Mouse (Mus musculus): ENCODE data around the gene Wfs1. TPM values are rescaled to one million over a fixed set of nuclear protein-coding genes. Genes with fewer than 3 reads are reported as not detected.
"Not testable (repeated sequence)": the region's sequence is repeated elsewhere in the genome, so short reads cannot be mapped to it uniquely, and the experiment has no call there.

Wfs1 gene
- total RNA-seq, 2 experiments from 2014 or later: 61.1 to 73.3 TPM

GRCm38 (mm10) chr5:36988124-36988780 is 753 bp downstream of the Wfs1 start:
- DNase-seq: no peak

GRCm38 (mm10) chr5:36986617-36987016 is 2.4 kb downstream of the Wfs1 start:
- no peak for DNase-seq

DNA sequence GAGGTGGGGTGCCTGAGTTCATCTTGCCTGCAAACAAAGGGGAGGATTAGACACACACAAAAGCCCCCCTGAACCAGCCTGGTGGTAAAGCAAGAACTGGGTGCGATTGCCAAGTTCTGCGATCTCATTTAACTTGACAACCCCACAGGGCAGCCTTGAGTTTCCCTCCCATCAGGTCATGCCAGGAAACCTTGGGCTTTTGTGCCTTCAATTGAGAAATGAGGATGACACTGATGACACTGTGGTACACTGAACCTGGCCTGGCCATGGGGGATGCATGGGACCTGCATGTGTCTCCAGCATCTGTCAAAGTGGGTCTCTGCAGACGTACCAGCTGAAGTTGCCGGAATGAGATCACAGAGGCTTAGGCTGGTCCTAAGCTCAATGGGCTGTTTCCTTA is 6.7 kb downstream of the Wfs1 start:
- no peak for DNase-seq

DNA sequence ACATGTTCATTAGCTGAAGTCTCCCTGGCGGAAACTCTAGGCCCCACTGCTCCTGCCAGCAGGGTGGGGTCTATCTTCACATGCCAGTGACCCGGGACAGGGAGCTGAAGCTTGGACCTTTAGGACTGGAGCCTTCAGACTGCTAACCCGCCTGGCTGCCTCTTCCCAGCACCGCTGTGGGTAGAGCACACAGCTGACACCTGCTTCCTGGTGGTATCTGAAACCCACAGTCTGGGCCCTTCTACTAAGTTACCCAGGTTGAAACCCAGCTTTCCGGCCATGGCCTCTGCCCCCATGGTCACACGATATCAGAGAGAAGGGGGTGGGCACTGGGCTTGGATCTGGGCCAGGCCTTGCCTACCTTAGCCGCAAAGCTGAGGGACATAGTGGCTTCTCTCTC is 9.4 kb downstream of the Wfs1 start:
- DNase-seq: no peak

GRCm38 (mm10) chr5:36979001-36979400 is 10.0 kb downstream of the Wfs1 start:
- DNase-seq: no peak

- no peak for DNase-seq
These were observed 11.2 kb downstream of the Wfs1 start for GRCm38 (mm10) chr5:36977809-36978208.

DNA sequence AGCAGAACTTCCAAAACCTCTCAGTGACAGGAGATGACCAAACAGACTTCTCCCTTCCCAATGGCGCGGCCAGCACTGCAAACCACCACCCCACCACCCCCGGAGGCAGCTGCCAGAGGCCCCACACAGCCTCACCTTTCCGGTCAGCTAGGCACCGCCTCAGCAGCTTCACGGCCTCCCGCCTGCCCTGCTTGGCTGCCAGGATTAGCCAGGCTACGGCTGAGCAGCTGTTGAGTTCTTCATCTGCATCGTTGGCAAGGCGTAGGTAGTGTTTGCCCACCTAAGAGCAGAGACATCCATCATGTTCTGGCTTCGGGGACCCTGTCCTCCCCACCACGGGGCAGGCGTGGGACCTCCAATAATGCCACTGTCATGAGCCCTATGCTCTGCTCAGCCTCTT is 13.7 kb downstream of the Wfs1 start:
- DNase-seq: no peak

- no peak for DNase-seq
These were observed 17.4 kb downstream of the Wfs1 start for GRCm38 (mm10) chr5:36971587-36971986.

- DNase-seq: no peak
These were observed 28.5 kb downstream of the Wfs1 start for GRCm38 (mm10) chr5:36960501-36960900.

GRCm38 (mm10) chr5:36958837-36959236 is 30.2 kb downstream of the Wfs1 start:
- no peak for DNase-seq

- no peak for DNase-seq
These were observed 33.6 kb downstream of the Wfs1 start for GRCm38 (mm10) chr5:36955366-36955765.

DNA sequence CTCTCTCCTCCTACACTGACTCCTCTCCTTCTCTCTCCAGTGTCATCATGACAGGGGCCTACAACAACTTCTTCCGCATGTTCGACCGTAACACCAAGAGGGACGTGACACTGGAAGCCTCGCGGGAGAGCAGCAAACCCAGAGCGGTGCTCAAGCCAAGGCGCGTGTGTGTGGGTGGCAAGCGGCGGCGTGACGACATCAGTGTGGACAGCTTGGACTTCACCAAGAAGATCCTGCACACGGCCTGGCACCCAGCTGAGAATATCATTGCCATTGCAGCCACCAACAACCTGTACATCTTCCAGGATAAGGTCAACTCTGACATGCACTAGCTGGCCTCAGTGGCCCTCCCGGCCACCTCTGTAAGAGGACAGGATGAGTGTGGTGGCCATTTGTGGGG is 36.7 kb downstream of the Wfs1 start:
- DNase-seq: no peak

DNA sequence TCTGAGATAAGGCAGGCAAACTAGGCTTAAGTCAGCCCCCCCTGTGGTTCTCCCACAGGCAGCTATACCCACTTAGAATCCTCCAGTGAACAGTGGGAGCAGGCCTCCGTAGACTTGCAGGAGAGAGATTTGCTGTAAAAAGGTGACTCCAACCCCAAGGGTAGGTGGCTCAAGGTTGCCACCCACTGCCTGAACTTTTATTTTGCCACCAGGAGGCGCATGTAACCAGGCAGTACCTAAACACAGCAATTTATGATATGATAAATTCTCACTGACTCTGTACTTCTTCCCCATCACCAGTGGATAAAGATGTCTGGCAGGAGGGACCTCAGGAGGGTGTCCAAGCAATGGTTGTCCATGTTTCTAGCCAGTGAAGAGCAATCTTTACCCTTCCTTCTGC is 38.1 kb downstream of the Wfs1 start:
- DNase-seq: no peak

DNA sequence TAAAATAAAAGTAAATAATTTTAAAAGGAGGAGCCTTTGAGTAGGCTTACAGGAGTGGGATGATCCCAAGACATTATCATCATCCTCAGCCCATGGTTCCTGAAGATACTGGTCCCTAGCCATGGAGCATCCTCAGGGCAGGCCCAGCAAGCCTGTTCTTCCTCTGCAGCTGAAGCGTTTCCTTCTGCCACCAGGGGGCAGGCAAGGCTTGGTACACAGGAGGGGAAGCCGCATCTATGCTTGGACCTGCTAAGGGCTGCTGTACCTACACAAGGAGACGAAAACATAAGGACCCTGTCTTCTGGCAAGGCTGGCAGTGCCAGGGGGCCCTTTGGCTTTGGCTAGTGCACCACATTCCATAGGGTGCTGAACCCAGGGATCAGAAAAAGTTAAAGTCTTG is 40.2 kb downstream of the Wfs1 start:
- no peak for DNase-seq

- DNase-seq: no peak
These were observed 42.6 kb downstream of the Wfs1 start for GRCm38 (mm10) chr5:36946445-36946844.

- DNase-seq: no peak
These were observed 43.3 kb downstream of the Wfs1 start for GRCm38 (mm10) chr5:36945713-36946112.

DNA sequence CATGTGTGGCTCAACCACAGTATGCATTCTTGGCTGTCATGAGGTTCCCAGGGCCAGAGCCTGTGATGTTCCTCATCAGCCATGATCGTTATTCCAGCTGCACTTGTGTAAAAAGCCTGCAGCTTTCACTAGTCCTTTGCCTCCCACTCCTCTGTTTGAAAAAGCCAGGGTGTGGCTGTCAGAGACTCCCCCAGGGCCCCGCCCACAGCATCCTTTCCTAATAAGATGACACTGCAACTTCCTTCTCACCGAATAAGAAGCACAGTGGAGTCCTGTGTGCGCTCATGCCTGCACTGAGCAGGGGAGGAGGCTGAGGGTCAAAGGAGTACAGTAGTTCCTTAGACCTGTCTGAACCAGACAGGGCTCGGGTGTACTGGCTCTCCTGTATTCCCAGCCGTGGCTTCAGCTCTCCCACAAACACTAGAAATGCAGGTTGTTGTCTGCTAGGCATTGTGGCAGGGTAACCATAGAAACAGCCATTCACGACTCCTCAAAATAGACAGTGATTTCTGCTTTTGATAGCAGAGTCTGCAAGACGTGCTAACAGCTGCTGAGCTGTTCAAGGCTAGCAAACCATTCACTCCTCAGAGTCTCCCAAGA is 43.8 kb downstream of the Wfs1 start:
- no peak for DNase-seq

GRCm38 (mm10) chr5:36944552-36944951 is 44.5 kb downstream of the Wfs1 start:
- DNase-seq: no peak

DNA sequence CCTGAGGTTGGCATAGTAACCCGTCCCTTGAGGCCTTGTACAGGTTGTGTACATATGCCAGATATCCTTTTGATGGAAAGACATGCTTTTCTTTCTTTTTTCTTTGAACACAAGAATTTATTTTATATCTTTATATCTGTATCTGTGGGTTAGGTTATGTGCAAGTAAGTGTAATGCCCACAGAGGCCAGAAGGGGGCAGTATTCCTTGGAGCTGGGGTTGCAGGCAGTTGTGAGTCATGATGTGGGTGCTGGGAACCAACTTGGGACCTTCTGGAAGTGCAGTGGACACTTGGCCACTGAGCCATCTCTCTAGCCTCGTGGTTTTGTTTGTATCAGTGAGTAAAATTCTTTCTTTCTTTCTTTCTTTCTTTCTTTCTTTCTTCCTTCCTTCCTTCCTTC is 46.6 kb downstream of the Wfs1 start:
- DNase-seq: no peak

GRCm38 (mm10) chr5:36938991-36939390 is 50.0 kb downstream of the Wfs1 start:
- not testable (repeated sequence) for DNase-seq

GRCm38 (mm10) chr5:36938021-36938420 is 51.0 kb downstream of the Wfs1 start:
- DNase-seq: no peak

DNA sequence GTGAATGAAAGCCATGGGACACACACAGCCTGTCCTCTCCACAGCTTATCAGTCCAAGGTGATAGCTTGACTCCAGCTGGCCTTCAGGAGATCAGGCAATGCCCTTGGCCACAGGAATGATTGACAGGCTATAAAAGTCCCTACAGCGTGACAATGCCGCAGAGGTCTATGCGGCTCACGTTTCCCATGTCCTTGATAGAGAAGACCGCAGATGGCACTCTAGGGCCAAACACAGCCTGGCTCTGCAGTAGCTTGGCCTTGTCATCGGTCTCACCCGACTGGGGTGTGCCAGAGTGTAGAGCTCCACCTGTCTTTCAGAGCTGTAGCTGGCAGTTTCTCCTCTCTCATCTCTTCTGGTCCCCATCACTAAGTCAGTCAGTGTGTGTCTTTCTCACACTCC is 52.5 kb downstream of the Wfs1 start:
- DNase-seq: peak; percentile 13

DNA sequence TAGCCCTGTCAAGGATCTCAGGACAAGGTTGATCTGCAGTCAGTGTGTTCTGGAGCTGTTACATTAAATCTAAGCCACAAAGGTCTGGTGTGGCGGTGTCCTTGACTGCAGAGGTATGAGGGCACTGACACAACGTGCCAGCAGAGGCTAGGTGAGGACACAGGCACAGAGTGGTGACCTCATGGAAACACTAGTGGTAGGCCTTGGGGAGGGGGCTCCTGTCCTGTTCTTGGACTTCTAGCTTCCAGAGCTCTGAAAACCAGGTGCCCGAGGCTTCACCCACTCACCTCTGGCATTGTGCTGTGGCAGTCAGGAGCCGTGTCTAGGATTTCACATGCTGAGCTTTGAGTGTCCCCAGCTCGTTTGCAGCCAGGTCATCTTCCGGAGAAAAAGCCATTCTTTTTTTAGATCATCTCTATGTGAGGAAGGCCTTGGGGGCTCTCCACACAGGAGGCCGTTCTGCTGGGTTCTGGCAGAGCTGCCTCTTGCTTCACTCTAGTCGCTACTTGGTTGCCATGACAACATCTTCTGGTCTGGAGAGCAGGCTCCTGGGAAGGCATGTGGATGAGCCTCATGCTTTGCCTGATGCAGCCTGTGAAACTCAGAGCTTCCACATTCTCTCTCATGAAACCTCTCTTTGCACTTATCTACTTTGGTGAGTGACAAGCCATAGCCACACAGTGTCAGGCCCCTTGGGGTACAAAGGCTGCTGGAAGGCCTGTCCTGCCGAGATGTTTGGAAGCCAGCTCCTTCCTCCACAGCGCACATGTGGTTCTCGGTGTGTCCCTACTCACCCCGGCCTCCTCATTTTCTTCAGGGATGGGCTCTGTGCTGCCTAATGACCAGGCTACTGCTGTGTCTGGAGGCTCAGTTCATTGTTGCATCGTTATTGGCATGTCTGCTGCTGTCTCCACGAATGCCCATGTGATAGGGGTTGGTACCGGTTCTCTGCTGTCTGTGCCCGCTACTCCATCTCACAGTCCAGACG is 53.2 kb downstream of the Wfs1 start:
- no peak for DNase-seq

All from gastrocnemius, postnatal 25 days (tissue).